Mouse (Mus musculus): ENCODE results near the gene Rcl1.

DNA sequence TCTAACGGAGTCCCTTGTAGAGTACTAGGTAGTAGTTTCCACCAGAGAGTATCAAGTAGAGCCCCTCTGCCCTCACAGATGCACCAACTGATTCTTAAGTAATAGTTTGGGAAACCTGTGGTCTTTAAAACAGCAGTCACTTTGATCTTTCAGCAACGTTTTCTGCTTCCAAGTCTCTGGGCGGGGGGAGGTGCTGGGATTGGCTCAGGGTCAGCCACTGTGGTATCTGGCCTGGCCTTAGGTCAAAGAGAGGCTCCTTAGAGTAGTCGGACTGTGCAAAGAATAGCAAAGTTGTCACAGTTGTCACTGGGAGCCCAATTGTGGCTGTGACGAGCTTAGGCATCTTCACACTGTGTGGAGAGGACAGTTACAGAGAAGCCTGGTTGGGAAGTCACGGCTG, 26.2 kb downstream of the Rcl1 start:
- TF ChIP-seq POLR2A (IDR thresholded peaks at IDR 0.05; ENCODE audit: insufficient read depth, low read length) (no peak), CTCF (IDR thresholded peaks at IDR 0.05; ENCODE audit: low read depth, low read length) (no peak), EP300 (IDR thresholded peaks at IDR 0.05; ENCODE audit: insufficient read depth, low read depth, low read length) (no peak)

Measured in ES-Bruce4 (cell line).